Mouse (Mus musculus) stomach, postnatal 0 days (tissue): ENCODE measurements around the gene Mdk. TPM values are rescaled to one million over a fixed set of nuclear protein-coding genes. Genes with fewer than 3 reads are reported as not detected.

Experiments
- ATAC-seq: fragments of 200-750 bp; cut with Nextera tagmentation; 2 replicates; pipeline ENCODE4 v1.8.0; 2017; ENCODE audit not compliant: low FRiP score, low TSS enrichment
- DNase-seq: peaks from one replicate; pipeline ENCODE4 v3.0.0-alpha.2; 2016; ENCODE audit warnings: low spot score
- H3K27ac ChIP-seq: fragments of 300-500 bp; sonication (generic); replicated peaks from 2 replicates; pipeline ENCODE4 v1.5.1; 2014; ENCODE audit warnings: mild to moderate bottlenecking, control low read depth
- H3K27me3 ChIP-seq: fragments of 300-500 bp; sonication (generic); 2 replicates; pipeline ENCODE4 v1.6.1; 2014; ENCODE audit warnings: low read length; ENCODE audit not compliant: control insufficient read depth, insufficient read depth
- H3K36me3 ChIP-seq: fragments of 300-500 bp; sonication (generic); 2 replicates; pipeline ENCODE4 v1.6.1; 2014; ENCODE audit warnings: low read length, mixed read lengths; ENCODE audit not compliant: control insufficient read depth, insufficient read depth
- H3K4me1 ChIP-seq: fragments of 300-500 bp; sonication (generic); replicated peaks from 2 replicates; pipeline ENCODE4 v1.6.1; 2014; ENCODE audit warnings: antibody characterized with exemption; ENCODE audit not compliant: control insufficient read depth, insufficient read depth
- H3K4me2 ChIP-seq: fragments of 300-500 bp; sonication (generic); replicated peaks from 2 replicates; pipeline ENCODE4 v1.6.1; 2014; ENCODE audit warnings: low read depth, mild to moderate bottlenecking, control low read depth, moderate library complexity
- H3K4me3 ChIP-seq: fragments of 300-500 bp; sonication (generic); 2 replicates; pipeline ENCODE4 v1.5.1; 2014; ENCODE audit warnings: low read depth, low read length, control low read depth
- H3K9ac ChIP-seq: fragments of 300-500 bp; sonication (generic); 2 replicates; pipeline ENCODE4 v1.6.1; 2014; ENCODE audit warnings: mild to moderate bottlenecking, low read length, control low read depth, mixed read lengths
- H3K9me3 ChIP-seq: fragments of 300-500 bp; sonication (generic); 2 replicates; pipeline ENCODE4 v1.6.1; 2016; ENCODE audit warnings: low read length; ENCODE audit not compliant: control insufficient read depth
- CTCF ChIP-seq: IDR thresholded peaks from 2 replicates; pipeline ENCODE4 v1.5.1; 2016; ENCODE audit warnings: antibody characterized with exemption, low read depth, mild to moderate bottlenecking, moderate library complexity
- EP300 ChIP-seq: optimal IDR thresholded peaks from 2 replicates; pipeline ENCODE3; 2016; ENCODE audit warnings: antibody characterized with exemption
- WGBS: fragments of 180-500 bp; shearing (Covaris S2); extraction: QIAGEN DNeasy Blood & Tissue Kit; methylation state at CpG from one replicate; pipeline ENCODE4 v1.1.7; 2014; 5-methylcytosine and 5-hydroxymethylcytosine counted together
- polyA plus RNA-seq: library from polyadenylated mRNA; unstranded; fragments of >200 nt; fragmentation: Nextera tagmentation; extraction: Ambion mirVana; gene quantifications from 2 replicates; pipeline ENCODE4 v1.2.1, GENCODE M21; 2015

Mdk gene
- polyA plus RNA-seq, 1 experiment from 2014 or later, result 157 TPM

- no peak overlapping the region for H3K27ac ChIP-seq
- WGBS, result 47% methylated on average over 13 of the region's 13 CpGs
- H3K9ac ChIP-seq, result no peak overlapping the region
Measured at GRCm38 (mm10) chr2:91944170-91944950, 12.3 kb upstream of the Mdk start.

GRCm38 (mm10) chr2:91942356-91942755 is 10.3 kb upstream of the Mdk start:
- ATAC-seq (no peak), DNase-seq (peak; percentile 45)
- TF ChIP-seq CTCF, result peak; percentile 68
- no peak for TF ChIP-seq EP300
- Histone ChIP-seq H3K9me3 (no peaks in the 10 kb centered on the region), H3K9ac (no peak overlapping the region), H3K27me3 (no peaks in the 10 kb centered on the region), H3K27ac (no peak overlapping the region), H3K4me2 (no peak overlapping the region), H3K4me1 (no peaks in the 10 kb centered on the region), H3K4me3 (no peak overlapping the region), H3K36me3 (peaks cover 12% of the 10 kb centered on the region; the same call in 1 of the 2 replicates)
- 74% methylated on average over 6 of the region's 6 CpGs for WGBS

More at GRCm38 (mm10) chr2:91944170-91944950, 12.3 kb upstream of the Mdk start:
- DNase-seq (peak; percentile 81), ATAC-seq (peak; percentile 68)
- Histone ChIP-seq H3K4me3 (no peak overlapping the region), H3K4me2 (no peak overlapping the region), H3K9me3 (no peaks in the 10 kb centered on the region), H3K4me1 (peaks cover 8% of the 10 kb centered on the region), H3K36me3 (peaks cover 8% of the 10 kb centered on the region; the same call in 1 of the 2 replicates), H3K27me3 (no peaks in the 10 kb centered on the region)
- TF ChIP-seq EP300 (no peak), CTCF (peak; percentile 96)

GRCm38 (mm10) chr2:91939303-91939935 is 7.3 kb upstream of the Mdk start:
- Histone ChIP-seq H3K9me3 (no peaks in the 10 kb centered on the region), H3K4me3 (no peak overlapping the region), H3K4me2 (no peak overlapping the region), H3K9ac (no peak overlapping the region), H3K27ac (no peak overlapping the region), H3K27me3 (no peaks in the 10 kb centered on the region), H3K4me1 (no peaks in the 10 kb centered on the region), H3K36me3 (peaks cover 27% of the 10 kb centered on the region)
- TF ChIP-seq EP300, result no peak
- TF ChIP-seq CTCF, result no peak
- ATAC-seq, result no peak
- 84% methylated on average over 15 of the region's 15 CpGs for WGBS
- DNase-seq, result no peak

- H3K27ac ChIP-seq, result no peak overlapping the region
- H3K27me3 ChIP-seq, result no peaks in the 10 kb centered on the region
- no peak for ATAC-seq
- WGBS, result 84% methylated on average over 7 of the region's 7 CpGs
- no peak overlapping the region for H3K9ac ChIP-seq
- DNase-seq, result no peak
- H3K4me3 ChIP-seq, result no peak overlapping the region
- TF ChIP-seq EP300 (no peak), CTCF (no peak)
- no peaks in the 10 kb centered on the region; the same call in 1 of the 2 replicates for H3K4me1 ChIP-seq
- H3K36me3 ChIP-seq, result peaks cover 29% of the 10 kb centered on the region
- H3K9me3 ChIP-seq, result no peaks in the 10 kb centered on the region
- no peak overlapping the region for H3K4me2 ChIP-seq
Measured at GRCm38 (mm10) chr2:91936154-91936553, 4.1 kb upstream of the Mdk start.

GRCm38 (mm10) chr2:91934826-91935525 is 2.9 kb upstream of the Mdk start:
- no peak overlapping the region for H3K27ac ChIP-seq
- no peaks in the 10 kb centered on the region for H3K9me3 ChIP-seq
- DNase-seq (no peak), ATAC-seq (no peak)
- H3K27me3 ChIP-seq, result no peaks in the 10 kb centered on the region
- WGBS, result 83% methylated on average over 9 of the region's 9 CpGs
- H3K4me1 ChIP-seq, result peaks cover 5% of the 10 kb centered on the region; the same call in 1 of the 2 replicates
- H3K4me3 ChIP-seq, result no peak overlapping the region
- no peak overlapping the region for H3K9ac ChIP-seq
- TF ChIP-seq EP300 (no peak), CTCF (no peak)
- H3K4me2 ChIP-seq, result no peak overlapping the region
- peaks cover 25% of the 10 kb centered on the region for H3K36me3 ChIP-seq
